Mouse (Mus musculus): ENCODE measurements around the gene Hist1h2af.

Hist1h2af gene

GRCm38 (mm10) chr13:23515281-23515680 is 18.4 kb upstream of the Hist1h2af start:
- no peak for DNase-seq

DNA sequence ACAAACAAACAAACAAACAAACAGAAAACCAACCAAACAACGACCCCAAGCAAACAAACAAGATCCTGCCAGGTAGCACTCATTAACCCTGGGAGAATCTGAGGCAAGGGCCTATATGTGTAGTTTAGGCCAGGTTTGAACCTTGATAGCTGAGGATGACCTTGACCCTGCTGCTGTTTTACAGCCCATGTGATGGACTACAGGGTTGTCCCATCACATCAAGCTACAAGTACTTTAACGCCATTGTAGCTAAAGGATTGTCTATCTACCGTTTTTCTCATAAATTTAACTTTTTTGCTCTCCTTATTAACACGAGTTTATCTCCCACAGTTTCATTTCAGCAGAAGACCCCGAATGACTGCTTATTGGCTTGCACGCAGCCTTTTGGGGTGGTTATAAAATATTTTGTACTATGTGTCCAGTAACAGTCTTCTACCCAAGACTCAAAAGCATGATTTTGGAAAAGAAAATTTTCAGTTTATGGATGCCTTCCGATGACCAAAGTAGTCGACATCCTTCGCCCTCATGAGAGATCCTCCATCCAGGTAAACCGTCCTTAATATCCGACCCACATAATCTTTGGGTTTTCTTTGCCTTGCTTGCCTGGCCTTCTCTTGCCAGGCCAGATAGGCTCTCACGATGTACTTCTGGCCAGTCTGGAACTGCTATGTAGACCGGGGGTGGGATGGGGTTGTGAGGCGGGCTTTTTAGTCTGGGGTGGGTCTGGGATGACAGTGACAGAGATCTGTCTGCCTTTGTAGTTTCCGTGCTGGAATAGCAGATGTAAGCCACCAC is 17.7 kb upstream of the Hist1h2af start:
- DNase-seq, result no peak

DNA sequence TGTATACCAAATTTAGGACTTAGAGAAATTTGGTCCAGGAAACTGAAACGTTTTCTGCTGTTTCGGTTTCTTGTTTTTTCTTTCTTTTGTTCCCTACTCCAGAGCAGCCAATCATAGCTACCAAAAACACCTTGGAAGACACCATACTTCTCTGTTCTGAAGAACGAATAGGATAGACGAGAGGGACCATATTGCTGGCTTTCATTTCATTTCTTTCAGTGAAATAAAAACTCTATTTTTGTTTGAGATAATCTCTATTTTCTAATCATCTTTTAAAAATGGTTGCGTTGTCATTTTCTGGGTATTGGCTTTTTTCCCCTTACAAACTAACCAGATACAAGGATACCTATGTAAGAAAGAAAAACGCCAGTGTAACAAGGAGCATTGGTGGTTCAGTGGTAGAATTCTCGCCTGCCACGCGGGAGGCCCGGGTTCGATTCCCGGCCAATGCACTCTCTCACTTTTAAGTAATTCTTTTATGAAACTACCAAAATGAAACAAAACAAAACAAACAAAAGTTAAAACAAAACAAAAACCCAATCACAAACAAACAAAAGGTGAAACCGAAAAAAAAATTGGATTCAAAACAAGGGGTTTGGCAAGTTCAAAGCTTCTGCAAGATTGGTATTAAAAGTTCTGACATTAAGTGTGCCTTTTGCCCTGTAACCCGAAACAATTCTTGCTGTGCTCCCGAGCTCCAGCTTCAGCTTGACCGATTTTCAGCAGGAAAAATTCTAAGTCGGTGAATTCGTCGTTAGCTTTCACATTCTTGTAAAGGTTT is 16.7 kb upstream of the Hist1h2af start:
- DNase-seq, result peak; percentile 78 to 84

GRCm38 (mm10) chr13:23517603-23518294 is 16.0 kb upstream of the Hist1h2af start:
- DNase-seq, result peak; percentile 90 to 95

DNA sequence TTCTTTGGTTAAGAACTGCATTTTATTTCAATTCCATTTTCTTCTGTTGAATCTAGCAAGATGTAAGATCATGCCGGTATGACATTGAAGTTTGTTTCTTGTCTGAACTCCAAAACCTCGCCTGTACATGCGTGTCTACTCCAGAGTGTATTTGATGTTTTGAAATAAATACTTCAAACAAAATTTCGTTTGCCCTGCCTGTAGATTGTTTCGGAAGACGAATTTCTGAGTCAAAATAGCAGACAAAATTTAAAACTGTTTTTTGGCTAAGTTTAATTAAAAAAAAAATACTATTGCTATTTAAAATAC is 15.5 kb upstream of the Hist1h2af start:
- DNase-seq, result no peak

DNA sequence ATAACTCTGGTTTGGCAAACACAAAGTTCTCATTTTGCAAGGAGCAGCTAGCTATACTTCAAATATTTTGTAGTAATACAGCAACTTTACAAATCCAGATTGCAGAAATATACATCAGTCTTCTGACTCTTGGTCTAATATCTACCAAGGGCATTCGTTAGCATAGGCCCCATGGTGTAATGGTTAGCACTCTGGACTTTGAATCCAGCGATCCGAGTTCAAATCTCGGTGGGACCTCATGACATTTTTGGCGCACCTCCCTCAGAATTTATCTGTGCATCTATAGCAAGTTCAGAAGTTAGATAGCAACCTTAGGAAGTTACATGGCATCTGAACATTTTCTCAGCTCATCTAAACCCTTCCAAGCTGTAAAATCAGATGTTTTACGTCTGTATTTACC is 14.8 kb upstream of the Hist1h2af start:
- peak; percentile 80 to 84 for DNase-seq

DNA sequence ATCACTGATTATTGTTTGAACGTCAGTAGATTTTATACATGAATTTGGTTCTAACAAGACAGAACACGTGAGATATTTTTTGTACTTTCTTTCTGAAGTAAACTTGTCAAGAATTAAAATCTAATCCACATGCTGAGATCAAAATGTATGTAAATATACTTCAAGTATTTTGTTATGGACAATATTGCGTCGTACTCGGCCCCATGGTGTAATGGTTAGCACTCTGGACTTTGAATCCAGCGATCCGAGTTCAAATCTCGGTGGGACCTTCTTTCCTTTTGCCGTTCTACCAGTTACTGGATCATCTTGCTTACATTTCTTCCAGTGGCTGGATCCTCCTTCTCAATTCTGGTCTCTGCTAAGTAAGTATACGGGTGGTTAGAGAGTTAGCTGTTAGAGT is 14.3 kb upstream of the Hist1h2af start:
- DNase-seq, result peak; percentile 69 to 78

DNA sequence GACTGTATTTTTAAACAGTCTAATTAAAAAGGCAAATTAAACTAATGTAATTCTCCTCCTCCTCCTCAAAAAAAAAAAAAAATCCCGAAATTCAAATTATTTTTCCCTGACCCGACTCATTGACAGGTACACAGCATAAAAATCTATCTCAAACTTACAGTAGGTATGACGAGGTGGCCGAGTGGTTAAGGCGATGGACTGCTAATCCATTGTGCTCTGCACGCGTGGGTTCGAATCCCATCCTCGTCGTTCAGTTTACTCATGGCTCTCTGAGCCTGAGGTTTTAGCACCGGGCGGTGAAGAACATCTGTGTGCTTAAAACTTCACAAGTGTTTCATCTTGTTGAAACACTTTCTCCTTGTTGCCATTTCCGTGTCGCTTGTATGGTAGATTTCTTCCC is 12.0 kb upstream of the Hist1h2af start:
- DNase-seq, result peak; percentile 90 to 94

- no peak for DNase-seq
Measured at GRCm38 (mm10) chr13:23523976-23524375, 9.7 kb upstream of the Hist1h2af start.

DNA sequence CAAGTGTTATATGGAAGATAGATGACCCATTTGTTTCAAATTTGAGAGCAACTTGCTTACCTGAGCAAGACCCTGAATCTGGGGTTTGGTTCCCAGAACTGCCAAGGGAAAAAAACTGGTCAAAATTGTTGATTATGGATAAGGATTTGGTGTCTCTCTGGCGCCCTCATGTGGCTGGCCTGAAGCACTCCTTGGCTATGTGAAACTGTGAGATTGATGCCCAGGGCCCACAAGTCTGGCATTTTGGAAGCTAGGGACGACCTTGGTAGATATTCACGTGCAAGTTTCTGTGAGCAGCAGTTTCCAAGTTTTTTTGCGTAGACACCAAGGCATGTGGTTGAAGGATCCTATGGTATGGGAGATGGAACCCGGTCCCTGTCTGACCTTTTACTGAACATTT is 9.1 kb upstream of the Hist1h2af start:
- DNase-seq, result peak; percentile 70 to 73

- no peak for DNase-seq
Measured at GRCm38 (mm10) chr13:23525901-23526300, 7.8 kb upstream of the Hist1h2af start.

DNA sequence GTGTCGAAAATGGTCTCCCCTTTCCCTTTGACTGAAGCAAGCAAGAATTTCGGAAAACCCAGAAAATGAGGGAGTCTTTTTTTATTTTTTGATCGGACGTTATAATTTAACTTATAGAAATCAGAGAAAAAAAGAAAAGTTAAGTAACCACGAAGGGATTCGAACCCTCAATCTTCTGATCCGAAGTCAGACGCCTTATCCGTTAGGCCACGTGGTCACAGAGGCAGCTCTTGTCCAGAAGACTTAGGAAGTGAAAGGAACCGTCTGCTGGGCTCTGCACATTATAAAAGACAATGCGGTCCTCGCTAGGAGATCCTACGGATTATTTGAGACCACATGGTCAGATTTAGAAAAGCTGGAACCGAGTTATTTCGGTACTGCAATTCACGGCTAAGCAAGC is 7.4 kb upstream of the Hist1h2af start:
- DNase-seq, result peak; percentile 79 to 82

- DNase-seq, result no peak
Measured at GRCm38 (mm10) chr13:23529005-23529404, 4.7 kb upstream of the Hist1h2af start.

DNA sequence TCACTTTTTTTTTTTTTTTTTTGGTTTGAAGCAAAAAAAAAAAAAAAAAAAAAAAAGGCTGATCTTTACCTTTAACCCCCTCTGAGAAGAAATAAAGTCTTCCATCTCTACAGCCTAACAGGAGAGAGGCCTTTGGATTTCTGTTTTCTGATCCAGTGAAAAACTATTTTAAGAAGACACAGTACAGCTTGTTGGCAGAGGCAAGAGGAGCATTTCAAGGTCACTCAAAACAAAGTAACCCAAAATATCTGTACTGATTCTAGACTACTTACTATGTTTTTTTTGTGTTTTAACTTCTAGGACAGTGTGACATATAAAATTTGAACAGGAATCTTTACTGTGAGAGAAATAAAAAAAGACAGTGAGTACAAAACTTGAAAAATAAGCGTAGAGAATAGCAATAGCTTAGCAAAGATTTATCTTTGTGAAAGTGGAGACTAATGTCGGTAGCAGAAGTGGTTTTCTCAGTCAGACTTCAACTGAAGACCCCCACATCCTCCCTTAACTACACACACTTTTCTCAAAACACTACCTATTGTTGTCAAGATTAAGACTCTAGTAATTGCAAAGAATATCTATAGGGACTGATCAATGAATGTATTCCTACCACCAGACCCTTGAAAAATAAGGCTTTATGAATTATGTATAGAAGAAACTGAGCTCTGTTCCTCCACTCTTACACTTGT is 4.1 kb upstream of the Hist1h2af start:
- DNase-seq, result no peak

DNA sequence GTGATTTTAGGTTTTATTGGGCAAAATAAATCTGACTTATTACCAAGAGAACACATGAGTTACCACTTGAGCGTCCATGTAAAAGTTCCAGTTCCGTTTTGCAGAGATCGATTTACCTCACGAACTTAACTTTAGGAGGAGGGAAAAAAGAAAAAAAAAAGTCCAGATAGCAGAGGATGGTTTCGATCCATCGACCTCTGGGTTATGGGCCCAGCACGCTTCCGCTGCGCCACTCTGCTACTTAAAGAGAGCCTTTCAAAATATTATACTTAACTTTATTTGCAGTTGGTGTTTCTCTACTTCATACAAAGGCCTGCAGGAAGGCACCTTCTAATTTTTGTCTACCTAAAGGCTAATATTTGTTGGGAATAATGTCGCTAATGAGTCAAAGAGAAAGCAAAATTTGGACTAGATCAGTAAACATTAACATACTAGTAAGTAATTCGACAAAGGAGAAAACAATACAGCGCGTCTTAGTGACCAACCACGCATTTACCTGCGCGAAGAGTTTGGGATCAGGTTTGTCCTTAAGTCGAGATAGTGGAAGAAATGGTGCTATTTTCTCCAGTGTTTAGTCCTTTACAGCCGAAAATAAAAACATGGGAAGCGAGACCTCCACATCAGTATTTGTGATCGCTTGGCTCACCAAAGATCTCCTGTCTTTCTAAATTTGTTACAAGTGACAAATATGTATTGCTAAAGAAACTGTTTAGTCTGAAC is 3.4 kb upstream of the Hist1h2af start:
- DNase-seq, result peak; percentile 66 to 69

- peak; percentile 97 for DNase-seq
Measured at GRCm38 (mm10) chr13:23530901-23531875, 2.5 kb upstream of the Hist1h2af start, which contains the start of gene Hist1h4h. Gene Hist1h4h, plus strand, starts transcription at chr13:23531050.

- DNase-seq, result no peak
Measured at GRCm38 (mm10) chr13:23532262-23533075, 1.2 kb upstream of the Hist1h2af start.

DNA sequence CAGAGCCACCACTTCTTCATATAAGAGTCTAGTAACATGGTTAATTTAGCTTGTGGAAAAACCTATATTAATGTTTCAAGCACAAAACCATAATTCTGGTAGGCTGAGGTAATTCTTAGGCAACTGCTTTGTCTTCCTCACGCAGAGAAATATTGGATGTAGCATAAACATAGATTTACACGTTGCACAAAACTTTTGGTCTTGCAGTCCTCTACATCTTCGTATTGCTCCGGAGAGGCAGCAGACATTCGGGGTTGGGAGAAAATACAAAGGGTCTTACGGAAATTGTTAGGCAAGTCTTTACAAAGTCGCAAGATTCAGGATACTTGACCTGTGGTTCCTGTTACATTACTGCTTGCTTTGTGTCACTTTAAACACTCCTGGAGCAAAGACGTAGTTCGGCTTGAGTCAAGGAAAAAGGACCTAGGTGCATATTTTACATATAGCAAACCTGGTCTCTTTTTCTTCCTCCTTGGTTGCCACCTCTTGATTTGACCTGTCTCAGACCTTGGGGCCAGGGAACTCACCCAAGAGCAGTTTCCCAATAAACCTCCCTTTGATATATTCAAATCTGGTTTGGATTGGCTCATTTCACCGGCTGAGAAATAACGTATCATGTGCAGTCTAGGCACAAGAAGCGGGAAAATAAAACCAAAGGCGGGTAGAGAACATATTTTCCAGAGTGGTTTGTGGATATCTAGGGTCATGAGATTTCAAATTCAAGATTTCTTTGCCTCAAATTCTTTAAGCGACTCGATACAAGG is 844 bp downstream of the Hist1h2af start:
- DNase-seq, result no peak
